Mouse (Mus musculus) thymus, adult 2 months (tissue): ENCODE measurements at regions not wholly inside any gene's neighbourhood (a gene's known extent, or its start where the extent isn't known, plus 50 kb on each side); places are given as distances from the start of the nearest gene placed in this dataset.

Experiments used
- CTCF ChIP-seq: fragments of 200-500 bp; IDR thresholded peaks from 2 replicates; pipeline ENCODE4 v1.5.1; 2012; ENCODE audit warnings: mild to moderate bottlenecking, control low read depth, low read length, moderate library complexity, borderline replicate concordance; ENCODE audit not compliant: control insufficient read depth, poor library complexity, insufficient read depth; ENCODE audit errors: extremely low read depth
- POLR2A ChIP-seq: fragments of 200-500 bp; IDR thresholded peaks from 2 replicates; pipeline ENCODE4 v1.6.1; 2012; ENCODE audit warnings: mild to moderate bottlenecking, low read length, control low read depth, moderate library complexity; ENCODE audit not compliant: control insufficient read depth, poor library complexity, insufficient read depth; ENCODE audit errors: extremely low read depth

DNA sequence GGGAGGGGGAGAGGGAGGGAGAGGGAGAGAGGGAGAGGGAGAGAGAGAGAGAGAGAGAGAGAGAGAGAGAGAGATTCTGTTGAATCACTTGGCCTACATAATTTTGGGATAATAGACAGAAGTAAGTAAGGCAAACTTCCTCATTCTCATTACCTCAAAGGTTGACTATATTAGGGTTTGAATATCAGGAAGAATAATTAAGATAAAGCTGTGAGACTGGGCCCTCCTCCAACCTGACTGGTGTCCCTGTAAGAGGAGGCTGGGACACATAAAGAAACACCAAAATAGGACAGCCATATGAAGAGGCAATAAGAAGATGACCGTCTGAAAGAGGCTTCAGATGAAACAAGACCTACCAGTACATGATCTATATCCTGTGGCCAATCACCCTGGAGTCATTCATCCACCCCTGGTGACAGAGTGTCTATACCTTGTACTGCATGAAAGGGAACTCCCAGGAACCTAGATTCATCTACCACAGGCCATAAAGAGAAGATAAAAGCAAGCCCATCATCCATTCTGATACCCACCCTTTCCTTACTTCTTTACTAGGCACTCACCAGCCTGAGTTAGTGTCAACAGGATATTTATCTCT is 171.1 kb upstream of the Cpeb2 start:
- TF ChIP-seq POLR2A: no peak
- no peak for TF ChIP-seq CTCF
